Mouse (Mus musculus) heart, adult 2 months (tissue): Measurements from ENCODE around the gene Rps6ka5.

Experiments used
- CTCF ChIP-seq: fragments of 200-600 bp; IDR thresholded peaks from 2 replicates; pipeline ENCODE4 v1.8.1; 2022; ENCODE audit warnings: antibody characterized with exemption, mild to moderate bottlenecking, moderate library complexity
- EP300 ChIP-seq: fragments of 200-500 bp; IDR thresholded peaks from 2 replicates; pipeline ENCODE4 v1.6.1; 2011; ENCODE audit warnings: low read depth, low read length, control low read depth; ENCODE audit not compliant: insufficient read depth
- POLR2A ChIP-seq: fragments of 200-500 bp; IDR thresholded peaks from 2 replicates; pipeline ENCODE4 v1.6.1; 2011; ENCODE audit warnings: mild to moderate bottlenecking, low read depth, low read length, control low read depth; ENCODE audit not compliant: insufficient read depth

GRCm38 (mm10) chr12:100764329-100765018 is 37.7 kb upstream of the Rps6ka5 start:
- TF ChIP-seq CTCF (no peak), EP300 (no peak), POLR2A (no peak)
